Mouse (Mus musculus) small intestine, adult 2 months (tissue): Measurements from ENCODE around the gene Mvb12b. TPM values are rescaled to one million over a fixed set of nuclear protein-coding genes. Genes with fewer than 3 reads are reported as not detected.

Experiments
- H3K27ac ChIP-seq: fragments of 200-500 bp; 2 replicates; pipeline ENCODE4 v1.5.1; 2012; ENCODE audit warnings: low read depth, low read length, control low read depth, inconsistent platforms; ENCODE audit not compliant: insufficient read depth
- H3K27me3 ChIP-seq: fragments of 200-500 bp; 2 replicates; pipeline ENCODE4 v1.6.1; 2012; ENCODE audit warnings: mild to moderate bottlenecking, moderate library complexity, low read length, inconsistent platforms; ENCODE audit not compliant: control insufficient read depth, insufficient read depth
- H3K36me3 ChIP-seq: fragments of 200-500 bp; 2 replicates; pipeline ENCODE4 v1.6.1; 2012; ENCODE audit warnings: mild to moderate bottlenecking, low read length, control low read depth, inconsistent platforms; ENCODE audit not compliant: control insufficient read depth, insufficient read depth
- H3K4me1 ChIP-seq: fragments of 200-500 bp; 2 replicates; pipeline ENCODE4 v1.6.1; 2012; ENCODE audit warnings: low read length, inconsistent platforms, mixed read lengths; ENCODE audit not compliant: control insufficient read depth, insufficient read depth, insufficient read length
- H3K4me3 ChIP-seq: fragments of 200-500 bp; 2 replicates; pipeline ENCODE4 v1.5.1; 2012; ENCODE audit warnings: low read depth, mild to moderate bottlenecking, control low read depth, inconsistent platforms, low read length, moderate library complexity
- CTCF ChIP-seq: fragments of 200-500 bp; IDR thresholded peaks from 2 replicates; pipeline ENCODE4 v1.5.1; 2012; ENCODE audit warnings: low read depth, mild to moderate bottlenecking, control low read depth, inconsistent platforms, low read length, moderate library complexity, mixed read lengths; ENCODE audit not compliant: insufficient replicate concordance, insufficient read length; ENCODE audit errors: extremely low read depth
- POLR2A ChIP-seq: fragments of 200-500 bp; IDR thresholded peaks from 2 replicates; pipeline ENCODE4 v1.6.1; 2012; ENCODE audit warnings: low read depth, mild to moderate bottlenecking, control low read depth, inconsistent platforms, low read length, moderate library complexity
- WGBS: fragments of 180-500 bp; shearing (Covaris S2); methylation state at CpG from one replicate; pipeline ENCODE4 v1.1.7; 2018; 5-methylcytosine and 5-hydroxymethylcytosine counted together
- polyA plus RNA-seq: library from polyadenylated mRNA; depleted of rRNA; stranded (reverse); fragments of >200 nt; gene quantifications from 2 replicates; pipeline ENCODE4 v1.2.3, GENCODE M21; 2012

Mvb12b gene
- polyA plus RNA-seq, 1 experiment: 7.9 TPM

GRCm38 (mm10) chr2:33778466-33778865 lies 109.3 kb downstream of the Mvb12b start:
- no peaks in the 10 kb centered on the region for H3K36me3 ChIP-seq
- TF ChIP-seq POLR2A (no peak), CTCF (no peak)
- 93% methylated on average over 4 of the region's 4 CpGs for WGBS
- no peaks in the 10 kb centered on the region for H3K4me1 ChIP-seq
- H3K27ac ChIP-seq: no peak overlapping the region
- H3K4me3 ChIP-seq: no peak overlapping the region
- H3K27me3 ChIP-seq: no peaks in the 10 kb centered on the region

GRCm38 (mm10) chr2:33777051-33777450 lies 110.7 kb downstream of the Mvb12b start:
- 94% methylated on average over 11 of the region's 11 CpGs for WGBS
- no peak for TF ChIP-seq POLR2A
- TF ChIP-seq CTCF: no peak
- Histone ChIP-seq H3K4me1 (no peaks in the 10 kb centered on the region), H3K27me3 (no peaks in the 10 kb centered on the region), H3K36me3 (no peaks in the 10 kb centered on the region), H3K4me3 (no peak overlapping the region), H3K27ac (no peak overlapping the region)

DNA sequence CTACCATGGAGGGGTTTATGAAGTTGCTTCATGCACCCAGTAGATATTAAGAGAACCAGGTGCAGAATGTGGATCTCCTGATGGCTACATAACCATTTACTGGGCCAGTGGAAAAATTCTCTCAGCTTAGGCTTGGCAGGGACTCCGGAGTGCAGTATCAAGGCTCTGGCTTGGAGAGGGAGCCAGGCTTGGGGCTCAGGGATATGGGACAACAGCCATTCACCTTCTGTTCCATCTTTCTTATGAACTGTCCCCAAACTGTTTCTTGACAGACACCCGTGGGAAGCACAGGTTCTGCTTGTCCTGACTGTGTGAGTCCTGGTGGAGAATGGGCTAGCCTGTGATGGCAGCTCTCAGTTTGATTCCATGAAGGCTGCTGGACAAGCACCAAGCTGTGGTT lies 112.9 kb downstream of the Mvb12b start:
- Histone ChIP-seq H3K27me3 (no peaks in the 10 kb centered on the region), H3K27ac (no peak overlapping the region), H3K4me3 (no peak overlapping the region), H3K4me1 (no peaks in the 10 kb centered on the region), H3K36me3 (no peaks in the 10 kb centered on the region)
- 80% methylated on average over 2 of the region's 2 CpGs for WGBS
- TF ChIP-seq CTCF (no peak), POLR2A (no peak)

DNA sequence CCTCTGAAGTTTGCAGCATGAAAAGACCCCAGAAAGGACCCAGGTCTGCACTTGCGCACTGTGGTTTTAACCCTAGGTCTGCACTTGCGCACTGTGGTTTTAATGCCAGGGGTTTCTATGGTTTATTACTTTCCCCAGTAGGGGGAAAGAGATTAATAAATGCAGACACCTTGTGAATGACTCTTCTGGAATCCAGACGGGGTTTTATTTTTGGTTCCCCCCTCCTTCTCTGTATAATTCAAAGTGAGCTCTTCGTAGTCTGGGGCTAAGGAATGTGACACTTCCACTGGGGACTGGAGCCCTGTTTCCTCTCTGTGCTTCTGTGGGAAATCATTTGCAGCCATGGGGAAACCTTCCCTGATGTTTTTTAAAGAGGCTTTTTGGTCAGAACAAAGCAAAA lies 113.6 kb downstream of the Mvb12b start:
- H3K4me1 ChIP-seq: no peaks in the 10 kb centered on the region
- no peaks in the 10 kb centered on the region for H3K36me3 ChIP-seq
- no peak overlapping the region for H3K27ac ChIP-seq
- WGBS: 84% methylated on average over 4 of the region's 4 CpGs
- no peaks in the 10 kb centered on the region for H3K27me3 ChIP-seq
- TF ChIP-seq POLR2A (no peak), CTCF (no peak)
- H3K4me3 ChIP-seq: no peak overlapping the region

GRCm38 (mm10) chr2:33772439-33772838 lies 115.3 kb downstream of the Mvb12b start:
- Histone ChIP-seq H3K4me1 (no peaks in the 10 kb centered on the region), H3K27me3 (no peaks in the 10 kb centered on the region), H3K4me3 (no peak overlapping the region), H3K27ac (no peak overlapping the region), H3K36me3 (no peaks in the 10 kb centered on the region)
- WGBS: 68% methylated on average over 9 of the region's 9 CpGs
- TF ChIP-seq CTCF (no peak), POLR2A (no peak)

DNA sequence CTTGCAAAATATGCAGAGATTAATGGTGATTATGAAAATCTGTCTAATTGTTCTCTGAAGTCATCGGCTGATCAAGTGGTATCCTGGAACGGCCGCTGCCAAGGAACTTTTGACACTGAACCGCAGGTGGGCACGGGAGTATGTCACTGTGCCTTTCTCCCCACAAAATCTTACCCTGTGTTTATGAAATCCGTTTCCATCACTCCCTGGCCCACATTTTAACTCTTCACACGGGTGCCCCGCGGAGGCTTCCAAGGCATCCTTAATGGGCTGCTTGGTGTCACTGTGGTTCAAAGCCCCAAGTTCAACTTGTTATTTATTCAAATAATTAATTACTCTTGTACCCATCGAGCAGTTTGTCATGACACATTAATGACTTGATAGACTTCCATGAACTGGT lies 116.4 kb downstream of the Mvb12b start:
- WGBS: 88% methylated on average over 10 of the region's 10 CpGs
- no peak overlapping the region for H3K27ac ChIP-seq
- no peaks in the 10 kb centered on the region for H3K27me3 ChIP-seq
- H3K4me3 ChIP-seq: no peak overlapping the region
- no peaks in the 10 kb centered on the region for H3K36me3 ChIP-seq
- H3K4me1 ChIP-seq: no peaks in the 10 kb centered on the region
- no peak for TF ChIP-seq POLR2A
- no peak for TF ChIP-seq CTCF

DNA sequence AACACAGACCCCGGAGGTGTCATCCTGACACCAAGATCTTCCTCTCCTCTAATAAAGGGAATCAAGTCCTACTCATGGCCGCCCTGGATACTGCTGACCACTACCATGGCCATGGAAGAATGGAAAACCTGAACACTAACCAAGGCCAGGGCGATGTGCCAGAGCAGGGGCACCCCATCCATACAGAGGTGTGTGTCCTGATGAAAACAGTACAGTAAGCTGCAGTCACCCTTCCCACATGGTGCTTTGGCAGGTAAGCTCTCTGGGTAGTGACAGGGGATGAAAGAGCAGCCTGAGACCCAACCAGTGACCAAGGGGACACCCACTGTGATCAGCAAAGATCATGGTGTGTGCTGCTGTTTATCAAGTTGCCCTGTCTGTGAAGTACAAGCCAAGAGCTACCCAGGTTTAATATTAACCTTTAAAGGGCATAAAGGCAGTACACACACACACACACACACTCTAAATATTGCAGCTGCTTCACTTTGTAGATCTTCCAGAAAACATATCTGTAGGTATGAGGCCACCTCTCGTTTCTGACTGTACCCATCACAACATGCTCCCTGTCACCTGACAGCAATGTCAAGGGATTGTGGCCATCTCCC lies 117.1 kb downstream of the Mvb12b start:
- Histone ChIP-seq H3K4me3 (no peak overlapping the region), H3K27me3 (no peaks in the 10 kb centered on the region), H3K4me1 (no peaks in the 10 kb centered on the region), H3K27ac (no peak overlapping the region), H3K36me3 (no peaks in the 10 kb centered on the region)
- 74% methylated on average over 4 of the region's 4 CpGs for WGBS
- TF ChIP-seq POLR2A (no peak), CTCF (no peak)

- 81% methylated on average over 8 of the region's 8 CpGs for WGBS
- Histone ChIP-seq H3K4me3 (no peak overlapping the region), H3K36me3 (no peaks in the 10 kb centered on the region), H3K27me3 (no peaks in the 10 kb centered on the region), H3K27ac (no peak overlapping the region), H3K4me1 (no peaks in the 10 kb centered on the region; the same call in 1 of the 2 replicates)
- no peak for TF ChIP-seq CTCF
Measured at GRCm38 (mm10) chr2:33764476-33764875, 123.3 kb downstream of the Mvb12b start.
